Mouse (Mus musculus) lung, adult 2 months (tissue): ENCODE measurements at regions not wholly inside any gene's neighbourhood (a gene's known extent, or its start where the extent isn't known, plus 50 kb on each side); places are given as distances from the start of the nearest gene placed in this dataset.

Experiments used
- CTCF ChIP-seq: fragments of 200-500 bp; IDR thresholded peaks from 2 replicates; pipeline ENCODE4 v1.5.1; 2011; ENCODE audit warnings: mild to moderate bottlenecking, low read length, control low read depth; ENCODE audit not compliant: insufficient read depth
- POLR2A ChIP-seq: fragments of 200-500 bp; IDR thresholded peaks from 2 replicates; pipeline ENCODE4 v1.6.1; 2011; ENCODE audit warnings: low read depth, mild to moderate bottlenecking, control low read depth, low read length, borderline replicate concordance; ENCODE audit errors: extremely low read depth

- TF ChIP-seq POLR2A = no peak
- TF ChIP-seq CTCF = no peak
Observed at GRCm38 (mm10) chr12:71419161-71419560, 109.5 kb downstream of the Dact1 start.
